Mouse (Mus musculus) hindbrain, postnatal 0 days (tissue): ENCODE measurements around the gene C130026I21Rik. TPM values are rescaled to one million over a fixed set of nuclear protein-coding genes. Genes with fewer than 3 reads are reported as not detected.
"Not testable (repeated sequence)": the region's sequence is repeated elsewhere in the genome, so short reads cannot be mapped to it uniquely, and the experiment has no call there.

Experiments used
- ATAC-seq: fragments of 200-750 bp; cut with Nextera tagmentation; 2 replicates; pipeline ENCODE4 v1.8.0; 2017; ENCODE audit warnings: mild to moderate bottlenecking, moderate TSS enrichment, moderate library complexity
- DNase-seq: peaks from one replicate; pipeline ENCODE4 v3.0.0-alpha.2; 2015; ENCODE audit warnings: low spot score
- H3K27ac ChIP-seq: fragments of 300-500 bp; sonication (generic); 2 replicates; pipeline ENCODE4 v1.5.1; 2014; ENCODE audit warnings: mild to moderate bottlenecking
- H3K27me3 ChIP-seq: fragments of 300-500 bp; sonication (generic); 2 replicates; pipeline ENCODE4 v1.6.1; 2014; ENCODE audit warnings: low read length, mixed read lengths; ENCODE audit not compliant: insufficient read depth
- H3K36me3 ChIP-seq: fragments of 300-500 bp; sonication (generic); 2 replicates; pipeline ENCODE4 v1.6.1; 2014; ENCODE audit warnings: low read length, mixed read lengths; ENCODE audit not compliant: insufficient read depth
- H3K4me1 ChIP-seq: fragments of 300-500 bp; sonication (generic); 2 replicates; pipeline ENCODE4 v1.6.1; 2014; ENCODE audit warnings: antibody characterized with exemption, low read length, mixed read lengths; ENCODE audit not compliant: insufficient read depth
- H3K4me2 ChIP-seq: fragments of 300-500 bp; sonication (generic); 2 replicates; pipeline ENCODE4 v1.6.1; 2014; ENCODE audit warnings: low read depth, mild to moderate bottlenecking, low read length, moderate library complexity, mixed read lengths
- H3K4me3 ChIP-seq: fragments of 300-500 bp; sonication (generic); 2 replicates; pipeline ENCODE4 v1.5.1; 2014; ENCODE audit warnings: low read length
- H3K9ac ChIP-seq: fragments of 300-500 bp; sonication (generic); replicated peaks from 2 replicates; pipeline ENCODE4 v1.6.1; 2014; ENCODE audit warnings: mild to moderate bottlenecking, low read length, moderate library complexity, mixed read lengths
- H3K9me3 ChIP-seq: fragments of 300-500 bp; sonication (generic); 2 replicates; pipeline ENCODE4 v1.6.1; 2016; ENCODE audit warnings: low read length, mixed read lengths
- whole genome bisulfite sequencing: fragments of 180-500 bp; shearing (Covaris S2); extraction: QIAGEN DNeasy Blood & Tissue Kit; methylation state at CpG from one replicate; pipeline ENCODE4 v1.1.7; 2014; 5-methylcytosine and 5-hydroxymethylcytosine counted together
- polyA plus RNA-seq: library from polyadenylated mRNA; unstranded; fragments of >200 nt; fragmentation: Nextera tagmentation; extraction: Ambion mirVana; gene quantifications from 2 replicates; pipeline ENCODE4 v1.2.1, GENCODE M21; 2015
- total RNA-seq: library from RNA; depleted of rRNA; stranded (reverse); fragments of >200 nt; gene quantifications from 2 replicates; pipeline ENCODE4 v1.2.3, GENCODE M21; 2014

C130026I21Rik gene
- total and polyA plus RNA-seq, 2 experiments from 2014 or later = 0.16 TPM; not detected in 1

- not testable (repeated sequence) for H3K4me1 ChIP-seq, H3K9ac ChIP-seq, H3K36me3 ChIP-seq, ATAC-seq, DNase-seq, H3K4me3 ChIP-seq, H3K27me3 ChIP-seq, H3K4me2 ChIP-seq, H3K27ac ChIP-seq
- H3K9me3 ChIP-seq = peaks cover 30% of the 10 kb centered on the region
- 79% methylated on average over 2 of the region's 2 CpGs for WGBS
Measured at GRCm38 (mm10) chr1:85243023-85243422, 27.3 kb downstream of the C130026I21Rik start.

DNA sequence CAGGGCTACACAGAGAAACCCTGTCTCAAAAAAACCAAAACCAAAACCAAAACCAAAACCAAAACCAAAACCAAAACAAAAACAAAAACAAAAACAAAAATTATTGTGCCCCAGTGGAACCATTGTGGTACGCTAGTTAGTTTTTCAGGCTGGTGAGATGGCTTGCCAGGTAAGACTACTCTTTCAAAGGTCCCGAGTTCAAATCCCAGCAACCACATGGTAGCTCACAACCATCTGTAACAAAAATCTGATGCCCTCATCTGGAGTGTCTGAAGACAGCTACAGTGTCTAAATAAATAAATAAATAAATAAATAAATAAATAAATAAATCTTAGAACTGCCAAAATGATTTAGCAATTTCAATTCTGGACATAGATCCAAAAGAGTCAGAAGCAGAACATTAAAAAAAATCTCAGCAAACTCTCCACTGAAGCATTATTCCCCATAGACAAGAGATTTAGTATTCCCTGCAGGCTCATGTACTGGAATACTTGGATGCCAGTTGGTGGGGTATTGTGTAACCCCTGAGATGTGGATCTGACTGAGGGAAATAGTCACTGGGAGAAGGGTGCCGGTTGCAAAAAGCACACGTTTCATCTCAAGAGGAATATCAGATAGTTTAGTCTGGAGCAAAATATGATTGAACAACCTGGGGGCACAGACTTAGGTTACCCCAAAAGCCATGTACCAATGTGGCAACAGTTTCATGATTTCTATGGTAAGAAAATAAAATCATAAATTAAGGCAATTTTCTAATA is 31.2 kb downstream of the C130026I21Rik start:
- ATAC-seq, H3K9ac ChIP-seq, H3K4me3 ChIP-seq, H3K27me3 ChIP-seq, H3K4me2 ChIP-seq, DNase-seq, H3K27ac ChIP-seq, H3K4me1 ChIP-seq, H3K36me3 ChIP-seq: not testable (repeated sequence)
- peaks cover 22% of the 10 kb centered on the region for H3K9me3 ChIP-seq
- 74% methylated on average over 4 of the region's 4 CpGs for WGBS

GRCm38 (mm10) chr1:85206531-85206930 is 63.8 kb downstream of the C130026I21Rik start:
- H3K9me3 ChIP-seq, H3K27ac ChIP-seq, DNase-seq, H3K4me3 ChIP-seq, H3K36me3 ChIP-seq, H3K9ac ChIP-seq, ATAC-seq, H3K27me3 ChIP-seq, H3K4me1 ChIP-seq, H3K4me2 ChIP-seq: not testable (repeated sequence)
- 49% methylated on average over 1 of the region's 2 CpGs for WGBS

- not testable (repeated sequence) for DNase-seq, H3K9ac ChIP-seq, H3K9me3 ChIP-seq, H3K4me3 ChIP-seq, H3K27ac ChIP-seq, H3K4me2 ChIP-seq, H3K36me3 ChIP-seq, H3K4me1 ChIP-seq, ATAC-seq, H3K27me3 ChIP-seq
- 87% methylated on average over 3 of the region's 4 CpGs for WGBS
Measured at GRCm38 (mm10) chr1:85199523-85199922, 70.8 kb downstream of the C130026I21Rik start.

GRCm38 (mm10) chr1:85198647-85199350 is 71.6 kb downstream of the C130026I21Rik start:
- H3K4me2 ChIP-seq, H3K4me1 ChIP-seq, H3K36me3 ChIP-seq, H3K9me3 ChIP-seq, H3K27ac ChIP-seq, DNase-seq, H3K9ac ChIP-seq, H3K4me3 ChIP-seq, ATAC-seq, H3K27me3 ChIP-seq: not testable (repeated sequence)

DNA sequence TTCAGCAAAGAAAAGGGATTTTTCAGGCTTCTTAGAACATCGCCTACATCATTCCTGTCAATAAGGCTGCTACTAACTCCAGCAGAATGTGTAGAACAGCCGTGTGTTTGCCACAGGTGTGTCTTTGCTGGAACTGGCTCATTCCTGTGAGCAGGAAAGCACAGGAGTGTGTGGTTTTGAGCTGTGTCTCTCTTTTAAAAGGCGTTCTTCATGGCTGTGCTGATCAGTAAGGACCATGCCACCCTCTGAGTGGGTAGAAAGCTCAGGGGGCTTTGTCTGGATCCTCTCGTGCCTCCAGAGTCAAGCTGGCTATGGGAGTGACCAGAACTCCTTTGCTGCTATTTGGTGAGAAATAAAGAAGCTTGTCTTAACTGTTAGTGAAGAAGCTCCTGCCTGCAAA is 73.6 kb downstream of the C130026I21Rik start:
- not testable (repeated sequence) for ATAC-seq, H3K9ac ChIP-seq, H3K27me3 ChIP-seq, H3K4me2 ChIP-seq, H3K4me1 ChIP-seq, H3K27ac ChIP-seq, H3K9me3 ChIP-seq, H3K4me3 ChIP-seq, H3K36me3 ChIP-seq, DNase-seq
- WGBS = 61% methylated on average over 4 of the region's 4 CpGs

GRCm38 (mm10) chr1:85193761-85194160 is 76.6 kb downstream of the C130026I21Rik start:
- not testable (repeated sequence) for H3K36me3 ChIP-seq, H3K27ac ChIP-seq, H3K9ac ChIP-seq, H3K27me3 ChIP-seq, H3K4me1 ChIP-seq, H3K9me3 ChIP-seq, H3K4me2 ChIP-seq, DNase-seq, ATAC-seq, H3K4me3 ChIP-seq
- WGBS = 78% methylated on average over 5 of the region's 5 CpGs

DNA sequence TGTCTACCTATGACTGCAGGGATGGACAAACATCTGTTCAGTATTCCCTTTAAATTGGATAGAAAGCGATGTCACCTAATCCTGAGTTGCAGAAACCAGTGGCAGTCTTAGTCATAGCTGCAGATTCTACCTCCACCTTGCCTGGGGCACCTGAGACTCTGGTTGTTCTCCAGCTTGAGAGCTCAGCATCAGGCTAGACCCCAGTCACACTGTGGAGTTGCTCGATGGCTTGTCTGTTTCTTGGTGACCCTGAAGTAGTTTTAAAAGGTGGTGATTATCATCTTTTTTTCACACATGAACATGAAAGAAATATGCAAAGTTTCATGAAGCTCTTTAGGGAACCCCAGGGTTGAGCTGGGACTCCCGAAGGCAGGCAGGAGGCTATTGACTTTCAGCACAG is 88.4 kb downstream of the C130026I21Rik start:
- H3K9me3 ChIP-seq, H3K9ac ChIP-seq: not testable (repeated sequence)
- WGBS = 94% methylated on average over 1 of the region's 3 CpGs

GRCm38 (mm10) chr1:85178971-85179370 is 91.4 kb downstream of the C130026I21Rik start:
- not testable (repeated sequence) for H3K9ac ChIP-seq, H3K27ac ChIP-seq, H3K4me1 ChIP-seq, H3K9me3 ChIP-seq, DNase-seq, H3K4me3 ChIP-seq, H3K36me3 ChIP-seq, ATAC-seq, H3K27me3 ChIP-seq, H3K4me2 ChIP-seq
- WGBS = 98% methylated on average over 4 of the region's 4 CpGs

More for the DNA sequence above, 88.4 kb downstream of the C130026I21Rik start:
- not testable (repeated sequence) for DNase-seq, H3K4me1 ChIP-seq, H3K27me3 ChIP-seq, H3K4me2 ChIP-seq, H3K36me3 ChIP-seq, ATAC-seq, H3K27ac ChIP-seq, H3K4me3 ChIP-seq

GRCm38 (mm10) chr1:85162841-85163240 is 107.5 kb downstream of the C130026I21Rik start:
- H3K9ac ChIP-seq, H3K4me3 ChIP-seq, H3K36me3 ChIP-seq, ATAC-seq, H3K27me3 ChIP-seq, H3K9me3 ChIP-seq, DNase-seq, H3K4me1 ChIP-seq, H3K27ac ChIP-seq, H3K4me2 ChIP-seq: not testable (repeated sequence)
- WGBS = 43% methylated on average over 1 of the region's 2 CpGs
